Mouse (Mus musculus): ENCODE measurements around the gene Clrn3. TPM values are rescaled to one million over a fixed set of nuclear protein-coding genes. Genes with fewer than 3 reads are reported as not detected.

Gene Clrn3
- polyA plus RNA-seq, 1 experiment from 2014 or later, result not detected

- H3K4me3 ChIP-seq, result no peak overlapping the region
- no peak overlapping the region for H3K9ac ChIP-seq
- no peak for ATAC-seq
- no peaks in the 10 kb centered on the region for H3K27me3 ChIP-seq (replicated peaks)
- H3K27ac ChIP-seq, result no peak overlapping the region
- no peaks in the 10 kb centered on the region for H3K4me1 ChIP-seq
- no peak overlapping the region for H3K4me2 ChIP-seq
- no peaks in the 10 kb centered on the region for H3K9me3 ChIP-seq (replicated peaks)
- H3K36me3 ChIP-seq, result no peaks in the 10 kb centered on the region
- 78% methylated on average over 2 of the region's 2 CpGs for WGBS (ENCODE audit: insufficient replicate concordance)
These were observed 614 bp upstream of the Clrn3 start for GRCm38 (mm10) chr7:135529068-135529467.

DNA sequence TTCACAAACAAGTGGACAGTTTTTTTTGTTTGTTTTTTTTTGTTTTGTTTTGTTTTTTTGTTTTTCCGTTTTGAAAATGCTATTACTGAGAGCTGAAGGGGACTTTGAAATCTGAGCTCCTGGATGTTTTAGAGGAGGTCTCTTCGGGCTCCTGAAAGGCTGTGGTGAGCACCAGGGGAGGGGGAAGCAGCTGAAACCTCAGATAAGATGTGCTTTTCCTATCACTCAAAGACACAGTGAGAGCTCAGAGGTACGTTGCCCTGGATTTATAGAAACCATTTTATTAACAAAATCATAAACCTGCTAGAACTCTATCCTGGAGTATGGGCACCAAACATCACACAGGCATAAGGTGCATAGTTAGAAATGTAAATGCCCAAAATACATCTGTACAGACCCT is 1.3 kb downstream of the Clrn3 start:
- Histone ChIP-seq H3K27ac (no peak overlapping the region), H3K4me2 (no peak overlapping the region), H3K36me3 (no peaks in the 10 kb centered on the region), H3K27me3 (replicated peaks) (no peaks in the 10 kb centered on the region), H3K4me1 (no peaks in the 10 kb centered on the region), H3K9me3 (replicated peaks) (no peaks in the 10 kb centered on the region), H3K4me3 (no peak overlapping the region), H3K9ac (no peak overlapping the region)
- WGBS (ENCODE audit: insufficient replicate concordance), result 8% methylated on average over 3 of the region's 3 CpGs
- no peak for ATAC-seq

DNA sequence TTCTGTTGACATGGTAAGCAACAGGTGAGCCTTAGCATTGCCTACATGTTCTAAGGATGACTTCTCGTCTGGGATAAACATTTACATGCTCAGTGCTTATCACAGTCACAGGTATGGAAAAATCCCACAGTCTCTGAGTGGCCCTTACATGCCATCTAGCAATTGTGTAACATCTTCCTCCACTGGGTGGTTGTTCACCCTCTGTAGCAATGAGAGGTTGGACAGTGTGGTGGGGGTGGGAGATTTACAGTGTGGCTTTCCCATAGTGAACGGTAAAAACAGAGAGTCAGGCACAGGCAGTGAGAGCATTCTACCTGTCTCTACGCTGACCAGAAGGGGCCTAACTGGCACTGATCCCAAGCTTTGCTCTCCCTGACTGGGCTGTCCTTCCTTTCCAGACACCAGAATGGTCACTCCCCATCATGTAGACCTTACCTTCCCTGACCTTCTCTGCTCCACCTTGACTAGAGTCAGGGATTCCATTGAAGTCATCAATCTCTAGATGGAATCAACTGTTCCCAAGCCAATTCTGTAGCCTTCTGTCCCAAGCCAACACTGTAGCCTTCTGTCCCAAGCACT is 1.8 kb downstream of the Clrn3 start:
- no peak for ATAC-seq
- H3K4me1 ChIP-seq, result no peaks in the 10 kb centered on the region
- no peak overlapping the region for H3K9ac ChIP-seq
- H3K9me3 ChIP-seq (replicated peaks), result no peaks in the 10 kb centered on the region
- no peak overlapping the region for H3K4me2 ChIP-seq
- H3K27me3 ChIP-seq (replicated peaks), result no peaks in the 10 kb centered on the region
- no peak overlapping the region for H3K27ac ChIP-seq
- no peaks in the 10 kb centered on the region for H3K36me3 ChIP-seq
- no peak overlapping the region for H3K4me3 ChIP-seq
- WGBS (ENCODE audit: insufficient replicate concordance), result 48% methylated on average over 3 of the region's 3 CpGs

DNA sequence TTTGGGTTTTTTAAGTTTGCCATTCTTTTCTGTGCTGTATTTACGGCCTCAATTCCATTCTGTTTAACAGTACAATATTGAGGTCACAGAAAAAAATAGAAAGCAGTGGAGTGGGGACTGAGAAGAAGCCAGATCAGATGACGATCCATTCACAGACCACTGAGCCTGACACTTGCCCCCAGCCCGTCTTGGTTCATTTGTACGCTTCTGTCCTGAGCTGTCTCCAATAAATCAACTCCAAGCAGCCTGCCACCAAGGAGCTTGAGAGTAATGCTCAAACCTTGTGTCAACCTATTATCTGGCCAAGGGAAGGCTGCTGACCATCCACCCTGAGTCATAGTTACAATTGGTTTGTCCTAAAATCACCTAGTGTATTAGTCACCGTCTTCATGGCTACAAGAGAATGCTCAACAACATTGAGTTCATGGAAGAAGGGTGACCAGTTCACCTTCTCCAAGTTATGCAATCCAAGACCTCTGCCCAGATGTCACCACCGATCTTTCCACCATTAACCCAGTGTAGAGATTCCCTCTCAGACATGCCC is 4.0 kb downstream of the Clrn3 start:
- Histone ChIP-seq H3K4me3 (no peak overlapping the region), H3K4me2 (no peak overlapping the region), H3K9ac (no peak overlapping the region), H3K27me3 (replicated peaks) (no peaks in the 10 kb centered on the region), H3K36me3 (no peaks in the 10 kb centered on the region), H3K27ac (no peak overlapping the region), H3K4me1 (no peaks in the 10 kb centered on the region), H3K9me3 (replicated peaks) (no peaks in the 10 kb centered on the region)
- ATAC-seq, result no peak
- WGBS (ENCODE audit: insufficient replicate concordance), result 70% methylated on average over 6 of the region's 6 CpGs

DNA sequence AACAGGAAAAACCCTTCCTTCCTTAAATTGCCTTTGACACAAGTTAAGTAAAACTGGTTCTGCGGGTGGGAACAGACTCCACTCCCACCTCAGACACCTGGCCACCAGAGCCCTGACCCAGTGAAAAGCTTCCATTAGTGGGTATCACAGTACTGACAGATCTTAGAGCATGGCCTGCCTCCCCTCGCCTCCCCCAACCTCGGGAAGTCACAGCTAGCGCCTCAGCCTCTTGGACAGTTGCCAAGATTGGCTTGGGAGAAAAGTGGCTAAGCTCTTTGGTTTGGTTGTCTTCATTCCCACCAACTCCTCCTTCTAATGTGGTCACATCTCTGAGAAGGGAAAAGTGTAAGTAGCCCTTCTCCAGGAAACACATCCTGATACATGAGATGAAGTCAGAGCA is 4.5 kb downstream of the Clrn3 start:
- 32% methylated on average over 4 of the region's 4 CpGs for WGBS (ENCODE audit: insufficient replicate concordance)

GRCm38 (mm10) chr7:135521755-135522512 is 6.5 kb downstream of the Clrn3 start:
- Histone ChIP-seq H3K9ac (no peak overlapping the region), H3K27ac (no peak overlapping the region), H3K4me1 (no peaks in the 10 kb centered on the region), H3K9me3 (replicated peaks) (no peaks in the 10 kb centered on the region), H3K4me2 (no peak overlapping the region), H3K27me3 (replicated peaks) (no peaks in the 10 kb centered on the region; the same call in 1 of the 2 replicates), H3K4me3 (no peak overlapping the region), H3K36me3 (no peaks in the 10 kb centered on the region)
- 51% methylated on average over 15 of the region's 15 CpGs for WGBS (ENCODE audit: insufficient replicate concordance)
- ATAC-seq, result peak; percentile 58

More for the DNA sequence above, 4.5 kb downstream of the Clrn3 start:
- Histone ChIP-seq H3K27me3 (replicated peaks) (no peaks in the 10 kb centered on the region), H3K9me3 (replicated peaks) (no peaks in the 10 kb centered on the region), H3K36me3 (no peaks in the 10 kb centered on the region), H3K27ac (no peak overlapping the region), H3K4me2 (no peak overlapping the region), H3K9ac (no peak overlapping the region), H3K4me3 (no peak overlapping the region), H3K4me1 (no peaks in the 10 kb centered on the region)
- no peak for ATAC-seq

- no peaks in the 10 kb centered on the region for H3K4me1 ChIP-seq
- H3K4me2 ChIP-seq, result no peak overlapping the region
- H3K36me3 ChIP-seq, result no peaks in the 10 kb centered on the region
- no peak overlapping the region for H3K4me3 ChIP-seq
- peaks cover under 1% of the 10 kb centered on the region; the same call in 1 of the 2 replicates for H3K27me3 ChIP-seq (replicated peaks)
- H3K9ac ChIP-seq, result no peak overlapping the region
- no peak overlapping the region for H3K27ac ChIP-seq
- no peak for ATAC-seq
- 28% methylated on average over 5 of the region's 5 CpGs for WGBS (ENCODE audit: insufficient replicate concordance)
- H3K9me3 ChIP-seq (replicated peaks), result no peaks in the 10 kb centered on the region
These were observed 8.2 kb downstream of the Clrn3 start for GRCm38 (mm10) chr7:135520241-135520640.

DNA sequence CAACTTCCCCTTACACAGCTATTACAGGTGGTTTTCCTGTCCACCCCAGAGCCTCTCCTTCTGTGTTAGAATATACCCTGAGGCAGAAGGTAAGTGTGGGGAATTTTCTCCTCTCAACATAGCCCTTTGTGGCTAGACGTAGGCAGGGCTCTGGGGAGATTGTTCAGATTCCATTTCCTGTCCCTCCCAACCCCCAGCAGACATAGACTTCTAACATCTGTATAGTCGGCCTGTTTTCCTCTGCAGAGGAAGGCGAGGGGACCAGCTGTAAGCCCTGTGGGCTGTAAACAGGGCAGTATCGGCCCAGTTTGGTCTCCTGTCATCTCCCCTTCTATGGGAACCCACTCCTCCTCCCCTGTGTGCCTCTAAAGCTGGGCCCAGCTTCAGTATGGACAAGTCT is 11.3 kb downstream of the Clrn3 start:
- ATAC-seq, result no peak
- Histone ChIP-seq H3K27ac (no peak overlapping the region), H3K4me2 (no peak overlapping the region), H3K27me3 (replicated peaks) (peaks cover 3% of the 10 kb centered on the region; the same call in 1 of the 2 replicates), H3K9me3 (replicated peaks) (no peaks in the 10 kb centered on the region), H3K9ac (no peak overlapping the region), H3K4me3 (no peak overlapping the region), H3K4me1 (no peaks in the 10 kb centered on the region), H3K36me3 (no peaks in the 10 kb centered on the region)
- WGBS (ENCODE audit: insufficient replicate concordance), result 15% methylated on average over 4 of the region's 4 CpGs

GRCm38 (mm10) chr7:135511723-135512122 is 16.7 kb downstream of the Clrn3 start:
- Histone ChIP-seq H3K4me2 (no peak overlapping the region), H3K36me3 (no peaks in the 10 kb centered on the region), H3K4me1 (no peaks in the 10 kb centered on the region)

GRCm38 (mm10) chr7:135510431-135510830 is 18.0 kb downstream of the Clrn3 start:
- H3K4me1 ChIP-seq, result no peaks in the 10 kb centered on the region
- no peaks in the 10 kb centered on the region for H3K9me3 ChIP-seq (replicated peaks)
- H3K27ac ChIP-seq, result no peak overlapping the region
- H3K9ac ChIP-seq, result no peak overlapping the region
- H3K4me2 ChIP-seq, result no peak overlapping the region
- WGBS (ENCODE audit: insufficient replicate concordance), result 67% methylated on average over 5 of the region's 5 CpGs
- 0 out of 2 replicates have a peak, but pooled peaks cover 3% of the 10 kb centered on the region for H3K27me3 ChIP-seq (replicated peaks)
- H3K36me3 ChIP-seq, result no peaks in the 10 kb centered on the region
- ATAC-seq, result no peak
- no peak overlapping the region for H3K4me3 ChIP-seq

More at GRCm38 (mm10) chr7:135511723-135512122, 16.7 kb downstream of the Clrn3 start:
- 62% methylated on average over 3 of the region's 3 CpGs for WGBS (ENCODE audit: insufficient replicate concordance)
- no peak overlapping the region for H3K27ac ChIP-seq
- H3K4me3 ChIP-seq, result no peak overlapping the region
- no peak for ATAC-seq
- no peak overlapping the region for H3K9ac ChIP-seq
- no peaks in the 10 kb centered on the region for H3K9me3 ChIP-seq (replicated peaks)
- 0 out of 2 replicates have a peak, but pooled peaks cover 3% of the 10 kb centered on the region for H3K27me3 ChIP-seq (replicated peaks)

DNA sequence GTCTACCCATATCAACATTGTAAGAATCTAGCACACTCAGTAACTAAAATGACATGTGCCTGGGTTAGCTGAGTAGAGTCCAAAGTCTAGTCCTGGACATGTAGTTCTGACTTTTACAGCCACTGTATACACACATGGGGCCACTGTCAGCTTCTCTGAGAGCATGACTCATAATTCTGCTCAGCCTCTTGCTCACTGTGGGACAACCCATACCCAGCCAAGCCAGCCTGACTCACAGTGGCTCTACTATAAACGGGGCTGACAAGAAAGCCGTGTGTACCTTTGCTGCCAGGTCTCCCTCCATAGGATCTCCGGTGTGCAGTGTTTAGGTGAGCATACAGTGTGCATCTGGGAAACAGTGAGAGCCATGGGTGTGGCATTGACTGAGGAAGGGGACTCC is 19.2 kb downstream of the Clrn3 start:
- WGBS (ENCODE audit: insufficient replicate concordance), result 75% methylated on average over 3 of the region's 3 CpGs
- no peaks in the 10 kb centered on the region for H3K4me1 ChIP-seq
- H3K9ac ChIP-seq, result no peak overlapping the region
- H3K9me3 ChIP-seq (replicated peaks), result no peaks in the 10 kb centered on the region
- no peak for ATAC-seq
- no peak overlapping the region for H3K4me2 ChIP-seq
- H3K4me3 ChIP-seq, result no peak overlapping the region
- no peaks in the 10 kb centered on the region for H3K36me3 ChIP-seq
- no peak overlapping the region for H3K27ac ChIP-seq
- no peaks in the 10 kb centered on the region for H3K27me3 ChIP-seq (replicated peaks)

- 68% methylated on average over 4 of the region's 4 CpGs for WGBS (ENCODE audit: insufficient replicate concordance)
- no peaks in the 10 kb centered on the region for H3K27me3 ChIP-seq (replicated peaks)
- no peak overlapping the region for H3K9ac ChIP-seq
- ATAC-seq, result no peak
- no peaks in the 10 kb centered on the region for H3K36me3 ChIP-seq
- no peak overlapping the region for H3K27ac ChIP-seq
- no peaks in the 10 kb centered on the region for H3K9me3 ChIP-seq (replicated peaks)
- no peak overlapping the region for H3K4me2 ChIP-seq
- H3K4me3 ChIP-seq, result no peak overlapping the region
- no peaks in the 10 kb centered on the region for H3K4me1 ChIP-seq
These were observed 19.9 kb downstream of the Clrn3 start for GRCm38 (mm10) chr7:135508602-135509001.
